Mouse (Mus musculus) cerebellum, adult 18-20 months (tissue): ENCODE data around the gene Ywhah.

Experiments
- DNase-seq, 2 experiments: peaks; one replicate each; pipeline ENCODE4 v3.0.0; 2021

Gene Ywhah

GRCm38 (mm10) chr5:33052849-33053582 lies 34.4 kb downstream of the Ywhah start:
- DNase-seq: no peak

- DNase-seq: no peak
These were observed 37.6 kb downstream of the Ywhah start for GRCm38 (mm10) chr5:33056126-33056765.

- no peak for DNase-seq
These were observed 51.5 kb downstream of the Ywhah start for GRCm38 (mm10) chr5:33070071-33070470.

- no peak for DNase-seq
These were observed 58.0 kb downstream of the Ywhah start for GRCm38 (mm10) chr5:33076490-33077191.
